Mouse (Mus musculus) CD8-positive naive resting alpha-beta T cell, adult 2 months (primary cell): ENCODE data around the gene Ccnd2.

Experiments
- DNase-seq, 2 experiments: peaks; one replicate each; pipeline ENCODE4 v3.0.0; 2022; ENCODE audit warnings: low read depth in 2 of 2, low spot score in 2 of 2

Ccnd2 gene

DNA sequence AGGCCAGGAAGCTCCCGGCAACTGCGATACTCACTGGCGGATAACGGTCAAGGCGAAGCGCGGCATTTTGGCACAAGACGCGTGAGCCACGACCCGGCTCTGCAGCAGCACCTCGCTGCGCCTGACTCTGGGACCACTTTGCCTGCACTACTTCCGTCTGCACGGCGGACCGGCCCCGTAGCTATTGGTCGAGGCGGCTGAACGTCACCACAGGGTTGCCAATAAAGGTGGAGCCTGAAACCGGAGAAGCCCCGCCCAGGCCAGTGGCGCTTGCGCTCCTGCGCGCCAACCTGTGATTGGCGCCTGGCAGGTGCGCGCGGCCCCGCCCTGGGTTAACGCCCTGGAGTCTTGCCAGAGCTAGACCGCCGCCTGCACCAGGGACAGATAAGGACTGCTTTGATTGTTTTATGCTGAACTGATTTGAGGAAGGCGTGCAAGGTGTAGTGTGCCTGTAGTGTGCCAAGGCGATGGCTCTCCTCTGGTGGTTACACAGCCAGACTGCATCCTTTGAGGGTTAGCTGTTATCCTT, 42.5 kb downstream of the Ccnd2 start, which contains the start of gene Tigar:
Tigar (minus strand) TSS at position 156 of the 529 bp plus-strand sequence.
- peak; percentile 93 to 95 for DNase-seq

DNA sequence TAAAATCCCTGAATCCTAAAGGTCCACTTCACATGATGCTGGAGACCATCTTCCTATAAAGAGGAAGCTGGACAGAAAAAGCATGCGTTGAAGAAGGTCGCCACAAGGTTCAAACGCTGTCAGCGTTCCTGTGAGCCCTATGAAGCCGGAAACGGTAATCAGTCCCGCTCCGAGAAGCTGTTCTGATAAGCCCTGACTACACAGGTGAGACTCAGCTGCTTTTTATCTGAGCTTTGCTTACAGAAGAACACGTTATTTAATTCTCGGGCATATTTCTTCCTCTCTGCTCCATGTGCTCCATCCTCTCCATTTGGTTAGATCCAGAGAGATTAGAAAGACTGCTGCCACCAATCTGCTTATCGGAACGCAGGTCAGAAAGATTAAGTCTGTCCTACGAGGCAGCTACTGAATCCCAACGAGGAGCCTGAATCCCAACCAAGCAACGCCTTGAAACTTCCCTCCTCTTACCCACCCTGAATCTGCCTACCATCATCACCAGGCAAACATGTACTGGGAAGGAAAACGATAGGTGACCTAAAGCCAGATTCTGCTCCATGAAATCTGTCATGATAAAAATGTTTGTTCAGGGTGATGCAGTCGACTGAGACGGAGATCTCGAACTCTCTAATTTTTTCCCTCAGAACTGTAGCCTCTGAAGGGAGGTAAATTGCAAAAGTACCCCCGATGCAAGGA, 43.5 kb downstream of the Ccnd2 start:
- DNase-seq, result peak in 1 of 2 experiments; percentile 4

DNA sequence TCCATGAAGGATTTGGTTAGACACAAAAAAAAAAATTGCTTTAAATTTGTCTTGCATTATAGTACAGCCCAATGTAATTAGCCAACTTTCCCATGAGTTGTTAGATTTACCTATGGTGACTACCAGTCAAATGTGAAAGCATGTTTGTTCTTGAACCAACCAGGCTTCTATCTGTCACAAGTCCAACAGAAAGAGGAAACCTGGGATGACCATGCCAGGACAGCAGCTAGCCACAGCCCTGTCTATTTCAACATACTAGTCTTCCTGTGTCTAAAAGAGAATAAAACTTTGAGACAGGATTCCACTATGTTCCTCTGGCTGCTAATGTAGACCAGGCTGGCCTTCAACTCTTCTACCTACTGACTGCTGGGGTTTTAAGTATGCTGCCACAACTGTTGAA, 44.6 kb downstream of the Ccnd2 start:
- DNase-seq, result no peak

DNA sequence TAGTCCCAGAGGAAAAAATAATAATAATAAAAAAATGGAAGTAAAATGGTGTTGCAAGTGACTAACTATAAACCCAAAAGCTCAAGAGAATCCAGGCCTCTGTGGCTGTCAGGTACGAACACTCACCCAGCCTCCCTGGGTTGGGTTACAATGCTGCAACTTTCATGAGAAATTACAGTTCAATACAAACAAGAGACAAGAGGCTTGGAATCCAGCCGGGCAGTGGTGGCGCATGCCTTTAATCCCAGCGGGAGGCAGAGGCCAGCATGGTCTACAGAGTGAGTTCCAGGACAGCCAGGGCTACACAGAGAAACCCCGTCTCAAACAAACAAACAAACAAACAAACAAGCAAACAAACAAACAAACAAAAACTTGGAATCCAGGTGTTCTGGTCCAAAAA, 45.3 kb downstream of the Ccnd2 start:
- no peak for DNase-seq

DNA sequence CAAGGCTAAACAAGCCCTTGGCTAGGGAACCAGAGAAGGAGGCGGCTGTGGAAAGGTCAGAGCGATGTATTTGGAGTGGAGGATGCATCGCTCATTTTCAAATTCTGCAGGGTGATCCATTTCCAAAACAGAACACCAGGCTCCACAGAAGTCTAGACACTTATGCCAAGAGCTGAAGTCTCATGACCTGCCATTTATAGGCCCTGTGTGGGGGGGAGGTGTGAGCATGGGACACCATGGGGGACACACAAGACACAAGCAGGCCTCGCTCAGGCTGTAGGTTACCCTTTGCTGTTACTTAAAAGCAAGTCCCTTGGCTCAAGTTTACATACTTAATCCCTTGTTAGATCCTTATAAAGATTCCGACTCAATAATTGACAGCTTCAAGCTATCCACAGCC, 45.8 kb downstream of the Ccnd2 start:
- DNase-seq, result no peak

DNA sequence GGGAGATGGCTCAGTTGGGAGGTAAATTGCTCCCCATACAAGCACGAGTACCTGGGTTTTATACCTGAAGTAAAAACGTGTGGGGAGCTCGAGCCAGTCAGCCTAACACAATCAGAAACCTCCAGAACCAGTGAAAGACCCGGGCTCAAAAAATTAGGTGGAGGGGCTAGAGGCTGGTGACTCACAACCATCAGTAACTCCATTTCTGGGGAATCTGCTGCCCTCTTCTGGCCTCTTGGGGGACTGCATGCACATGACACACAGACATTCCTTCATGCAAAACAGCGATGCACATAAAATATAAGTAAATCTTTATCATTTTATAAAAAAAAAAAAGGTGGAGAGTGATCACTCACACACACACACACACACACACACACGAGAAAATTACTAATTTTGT, 46.9 kb downstream of the Ccnd2 start:
- peak; percentile 28 for DNase-seq

DNA sequence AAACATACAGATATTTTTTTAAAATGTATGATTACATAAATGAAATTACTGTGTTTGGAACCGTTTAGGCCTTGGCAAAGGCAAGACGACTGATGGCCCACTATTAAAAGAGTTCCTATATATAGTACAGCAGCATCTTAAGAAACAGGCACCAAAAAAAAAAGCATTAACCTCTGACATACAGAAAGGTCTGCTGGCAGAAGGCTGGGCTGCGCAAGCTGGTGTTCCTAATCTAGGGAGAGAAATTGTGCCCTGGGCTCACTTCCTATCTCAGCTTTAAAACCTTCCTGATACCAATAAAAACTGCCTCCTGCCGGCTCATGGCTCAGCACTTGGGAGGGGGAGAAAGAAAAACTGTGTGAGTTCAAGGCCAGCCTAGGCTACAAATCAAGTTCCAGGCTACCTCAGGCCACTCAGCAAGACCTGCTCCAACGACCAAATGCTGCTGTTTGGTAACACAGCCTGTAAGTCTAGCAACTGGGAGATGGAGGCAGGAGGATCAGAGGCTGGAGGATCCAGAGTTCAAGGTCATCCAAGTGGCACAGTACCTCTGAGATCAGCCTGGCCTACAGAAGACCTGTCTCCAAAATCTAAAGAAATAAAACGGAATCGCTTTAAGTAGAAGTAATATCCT, 47.5 kb downstream of the Ccnd2 start:
- DNase-seq, result no peak

DNA sequence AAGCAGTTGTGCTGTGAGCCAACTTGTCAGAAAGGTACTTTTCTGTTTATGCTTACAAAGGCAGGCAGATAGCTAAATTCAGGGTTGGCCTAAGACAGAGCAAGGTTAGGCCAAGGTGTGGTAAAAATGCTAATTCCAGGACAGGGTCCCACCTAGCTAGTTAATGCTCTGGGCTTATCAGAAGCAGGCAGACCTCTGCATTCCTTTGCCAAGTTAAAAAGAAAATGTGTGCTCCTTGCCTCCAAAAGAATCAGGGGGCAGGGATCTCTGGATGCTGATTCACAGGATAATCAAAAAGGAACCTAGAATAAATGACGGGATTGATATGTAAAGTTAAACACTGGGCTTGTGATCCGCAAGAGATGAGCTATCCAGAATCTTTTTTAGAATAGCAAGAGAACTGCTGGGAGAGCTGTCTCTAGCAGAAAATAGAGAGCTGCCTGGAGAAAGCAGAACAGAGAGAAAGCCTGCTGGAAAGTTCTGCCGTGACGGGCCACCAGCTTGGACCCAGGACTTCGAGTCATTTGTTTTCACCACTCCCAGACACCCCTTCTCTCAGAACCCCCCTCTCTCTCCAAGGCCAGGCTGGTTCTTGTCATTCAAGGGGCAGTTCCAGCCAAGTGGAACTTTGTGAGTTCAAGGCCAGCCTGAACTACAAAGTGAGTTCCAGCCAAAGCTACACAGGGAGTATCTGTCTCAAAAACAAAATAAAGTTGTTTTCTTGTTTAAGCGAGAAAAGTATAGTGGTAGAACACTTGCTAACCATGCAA, 48.3 kb downstream of the Ccnd2 start:
- DNase-seq, result no peak

DNA sequence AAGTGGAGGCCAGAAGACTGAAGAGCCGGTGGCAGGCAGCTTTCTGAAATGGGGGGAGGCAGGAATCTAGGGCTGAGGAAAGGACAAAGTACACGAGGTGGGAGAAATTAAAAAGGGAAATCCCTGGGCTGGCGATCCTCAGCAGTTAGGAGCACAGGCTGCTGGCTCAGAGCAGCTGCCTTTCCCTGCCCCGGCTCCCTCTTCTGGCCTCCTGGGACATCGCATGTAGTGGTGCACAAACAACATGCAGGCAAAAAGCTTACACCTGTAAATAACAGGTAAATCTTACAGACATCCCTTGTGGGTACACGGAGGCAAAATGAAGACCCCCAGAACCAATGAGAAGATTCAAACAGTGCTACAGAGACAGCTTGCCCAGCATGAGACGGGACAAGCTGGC, 57.4 kb downstream of the Ccnd2 start:
- no peak for DNase-seq

DNA sequence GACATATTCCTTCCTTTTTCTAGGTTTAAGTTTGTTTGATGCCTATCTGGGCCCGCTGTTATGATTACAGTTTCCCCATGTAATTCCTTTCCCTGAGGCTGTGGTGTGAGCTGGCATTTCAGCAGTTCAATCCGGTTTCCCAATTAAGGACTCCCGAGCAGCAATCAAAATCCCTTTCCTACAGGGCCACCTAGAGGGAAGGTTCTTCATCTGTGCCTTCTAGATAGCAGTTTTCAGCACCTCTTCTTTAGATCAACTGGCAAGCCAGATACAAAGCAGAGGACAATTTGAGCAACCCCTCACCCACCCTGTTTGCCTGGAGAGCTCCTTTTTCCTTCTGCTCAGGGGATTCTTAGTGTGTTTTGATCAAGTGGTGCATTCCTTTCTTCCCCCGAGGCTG, 65.3 kb downstream of the Ccnd2 start:
- peak in 1 of 2 experiments; percentile 19 for DNase-seq

DNA sequence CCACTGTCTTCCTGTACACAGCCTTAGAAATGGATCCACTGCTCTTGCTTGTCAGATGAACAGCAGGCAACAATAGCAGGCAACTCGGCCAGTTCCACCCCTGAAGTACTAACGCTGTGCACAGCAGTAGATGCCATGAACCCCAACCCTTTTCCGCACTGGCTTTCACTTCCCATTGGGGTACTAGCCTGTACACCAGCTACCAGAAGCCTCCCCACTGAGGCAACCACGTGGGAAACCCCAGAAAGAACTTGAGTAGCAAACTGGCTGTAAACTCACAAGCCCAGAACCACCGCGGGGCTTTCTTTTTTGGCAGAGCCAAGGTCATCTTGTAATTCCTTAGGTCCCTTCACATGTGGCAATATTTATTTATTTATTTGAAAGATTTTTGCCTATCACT, 70.2 kb downstream of the Ccnd2 start:
- DNase-seq, result no peak

DNA sequence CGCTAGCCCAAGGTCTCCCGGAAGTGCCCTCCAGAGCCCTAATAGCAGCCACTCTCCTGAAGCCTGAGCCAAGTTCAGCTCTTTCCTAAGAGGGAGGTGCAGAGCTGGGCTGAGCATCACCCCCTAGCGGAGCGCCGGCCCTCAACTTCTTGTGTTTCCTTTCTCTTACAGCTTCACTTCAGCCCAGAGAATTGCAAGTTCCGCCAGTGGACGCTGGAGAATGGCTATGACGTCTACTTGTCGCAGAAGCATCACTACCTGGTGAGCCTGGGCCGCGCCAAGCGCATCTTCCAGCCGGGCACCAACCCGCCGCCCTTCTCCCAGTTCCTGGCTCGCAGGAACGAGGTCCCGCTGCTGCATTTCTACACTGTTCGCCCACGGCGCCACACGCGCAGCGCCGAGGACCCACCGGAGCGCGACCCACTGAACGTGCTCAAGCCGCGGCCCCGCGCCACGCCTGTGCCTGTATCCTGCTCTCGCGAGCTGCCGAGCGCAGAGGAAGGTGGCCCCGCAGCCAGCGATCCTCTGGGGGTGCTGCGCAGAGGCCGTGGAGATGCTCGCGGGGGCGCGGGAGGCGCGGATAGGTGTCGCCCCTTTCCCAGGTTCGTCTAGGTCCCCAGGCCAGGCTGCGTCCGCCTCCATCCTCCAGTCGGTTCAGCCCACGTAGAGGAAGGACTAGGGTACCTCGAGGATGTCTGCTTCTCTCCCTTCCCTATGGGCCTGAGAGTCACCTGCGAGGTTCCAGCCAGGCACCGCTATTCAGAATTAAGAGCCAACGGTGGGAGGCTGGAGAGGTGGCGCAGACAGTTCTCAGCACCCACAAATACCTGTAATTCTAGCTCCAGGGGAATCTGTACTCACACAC, 71.9 kb downstream of the Ccnd2 start:
- DNase-seq, result peak in 1 of 2 experiments; percentile 17
